Mouse (Mus musculus) megakaryocyte-erythroid progenitor cell, adult 5 weeks (primary cell): Measurements from ENCODE around the gene Ttc38. TPM values are rescaled to one million over a fixed set of nuclear protein-coding genes. Genes with fewer than 3 reads are reported as not detected.

Experiments used
- polyA plus RNA-seq: library from polyadenylated mRNA; stranded (reverse); fragments of >175 nt; gene quantifications from 2 replicates; pipeline ENCODE4 v1.2.3, GENCODE M21; 2012

Ttc38 gene
- polyA plus RNA-seq: 3.9 TPM in 2 replicates

GRCm38 (mm10) chr15:85831954-85832590, at the start of gene Ttc38:
Gene Ttc38, plus strand, starts transcription at chr15:85832306.

DNA sequence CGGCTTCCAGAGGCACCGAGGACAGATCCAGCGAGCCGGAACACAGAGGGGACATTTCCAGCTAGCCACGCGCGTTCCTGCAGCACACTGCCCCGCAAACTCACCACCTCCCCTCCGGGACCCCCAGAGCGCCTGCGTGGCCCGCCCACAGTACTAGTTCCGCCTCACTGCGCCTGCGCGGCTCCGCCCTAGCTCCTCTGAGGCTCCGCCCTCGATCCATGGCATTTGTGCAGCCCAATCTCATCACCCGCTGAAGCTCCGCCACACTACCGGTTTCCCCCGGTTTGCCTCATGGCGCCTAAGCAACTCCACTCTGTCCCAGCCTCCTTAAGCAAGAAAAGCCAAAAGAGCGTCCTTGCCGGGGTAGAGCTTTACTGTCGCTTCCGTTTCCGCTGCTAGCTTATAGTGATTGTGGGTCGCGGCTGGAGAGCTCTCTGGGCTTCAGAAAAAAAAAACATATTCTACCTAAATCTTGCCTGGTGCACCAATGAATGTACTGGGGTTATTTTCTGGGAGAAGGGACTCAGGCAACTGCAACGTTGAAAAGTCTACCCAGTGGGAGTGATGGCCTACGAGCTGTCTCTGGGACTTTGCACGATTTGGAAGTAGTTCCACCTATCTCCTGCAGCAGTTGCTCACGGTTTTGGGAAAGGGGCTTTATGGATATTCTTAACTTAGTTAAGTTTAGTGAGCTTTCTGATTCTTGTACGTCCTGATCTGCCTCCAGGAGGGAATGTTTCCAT, 20.4 kb upstream of the Ttc38 start, which contains the start of gene Cdpf1:
Gene Cdpf1, minus strand, starts transcription at position 163 of the 743 bp plus-strand sequence.

DNA sequence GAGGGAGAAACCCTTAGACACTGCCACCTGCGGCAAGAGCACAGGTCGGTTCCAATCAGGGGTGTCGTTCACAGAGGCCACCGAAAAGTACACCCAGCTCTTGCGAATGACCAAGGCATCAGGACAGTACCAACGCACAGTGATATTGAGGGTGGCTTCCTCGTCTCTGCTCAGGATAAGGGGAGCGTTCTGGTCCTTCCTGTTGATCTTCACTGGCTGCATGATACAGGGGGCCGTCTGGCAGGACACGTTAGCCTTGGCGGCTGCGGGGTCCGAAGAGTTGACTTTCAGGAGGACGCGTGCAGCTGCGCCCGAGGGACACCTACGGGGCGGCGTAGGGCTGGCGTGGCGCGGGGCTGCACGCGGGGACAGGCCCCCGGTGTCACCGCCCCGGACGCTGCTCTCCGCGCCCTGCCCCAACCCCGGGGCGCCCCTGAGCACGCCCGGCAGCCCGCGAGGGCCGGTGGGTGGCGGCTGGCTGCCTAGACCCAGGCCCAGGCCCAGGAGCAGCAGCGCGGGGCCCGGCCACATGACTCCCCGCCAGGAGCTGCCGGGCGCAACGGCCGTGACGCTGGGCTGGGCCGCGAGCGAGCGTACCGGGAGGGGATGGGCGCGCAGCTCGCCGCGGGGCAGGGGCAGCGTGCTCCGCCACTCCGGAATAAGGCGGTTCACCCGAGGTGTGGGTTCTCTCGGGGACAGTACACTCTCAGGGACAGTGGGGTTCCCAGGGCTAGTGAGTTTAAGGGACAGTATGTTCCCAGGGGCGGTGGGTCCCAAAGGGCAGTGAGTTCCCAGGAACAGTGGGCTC, 10.7 kb upstream of the Ttc38 start, which contains the start of gene Pkdrej:
Gene Pkdrej, minus strand, starts transcription at position 532 of the 808 bp plus-strand sequence.

DNA sequence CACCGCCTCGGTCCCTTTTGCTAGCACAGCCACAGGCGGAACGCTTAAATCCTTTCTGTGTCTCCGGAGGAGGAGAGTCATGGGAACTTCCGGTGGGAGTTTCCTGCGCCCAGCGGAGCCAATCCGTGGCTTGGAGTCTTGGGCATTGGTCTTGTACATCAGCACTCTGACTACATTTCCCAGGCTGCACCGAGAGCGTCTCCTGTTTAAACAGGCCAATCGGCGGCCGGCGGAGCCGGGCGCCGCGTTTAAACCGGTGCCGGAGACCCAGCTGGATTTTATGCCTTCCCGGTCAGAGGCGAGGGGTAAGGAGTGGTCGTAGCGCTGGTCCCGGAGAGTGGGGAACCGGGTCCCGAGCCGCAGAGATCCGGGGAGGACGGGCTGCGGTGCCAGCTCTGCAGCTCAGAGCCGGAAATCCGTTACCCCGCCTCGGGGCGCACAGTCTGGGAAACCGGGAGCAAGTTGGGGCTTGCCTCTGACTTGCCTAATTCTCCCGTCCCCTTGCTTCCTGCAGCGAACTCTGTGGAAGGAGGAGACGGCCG, 27.5 kb downstream of the Ttc38 start, which contains the start of gene Gtse1:
Gene Gtse1, plus strand, starts transcription at position 256 of the 542 bp plus-strand sequence.

GRCm38 (mm10) chr15:85878848-85879497, 46.9 kb downstream of the Ttc38 start, which contains the start of gene Trmu:
Gene Trmu, plus strand, starts transcription at chr15:85879312.

Other genes with a start within 250 kb of the Ttc38 start
- not detected in 2 replicates for gene Wnt7b, start 249.8 kb upstream of the Ttc38 start, polyA plus RNA-seq
- 0.02 TPM in 1 of 2 replicates, not detected in the other for gene Ppara, start 97.3 kb upstream of the Ttc38 start, polyA plus RNA-seq
- 23.1 and 23.9 TPM in 2 replicates for gene Cdpf1, start 20.6 kb upstream of the Ttc38 start, polyA plus RNA-seq
- gene Pkdrej, start 10.6 kb upstream of the Ttc38 start, polyA plus RNA-seq: not detected in 2 replicates
- gene Gtse1, start 27.4 kb downstream of the Ttc38 start, polyA plus RNA-seq: 30.5 and 40.9 TPM in 2 replicates
- gene Trmu, start 47.0 kb downstream of the Ttc38 start, polyA plus RNA-seq: 38.4 and 42.1 TPM in 2 replicates
- gene Celsr1, start 201.5 kb downstream of the Ttc38 start, polyA plus RNA-seq: 32.7 and 38.0 TPM in 2 replicates
- 26.7 and 33.8 TPM in 2 replicates for gene Gramd4, start 225.4 kb downstream of the Ttc38 start, polyA plus RNA-seq